Mouse (Mus musculus) 3T3-L1 (cell line): ENCODE results near the gene Hdac11.
A peak's percentile ranks its signal among the peaks of the same experiment; 100 is the strongest.

Experiments used
- DNase-seq: peaks from one replicate; pipeline ENCODE4 v3.0.0-alpha.2; 2015; ENCODE audit warnings: low read depth, low spot score

Gene Hdac11

GRCm38 (mm10) chr6:91169129-91169528 lies 12.7 kb downstream of the Hdac11 start:
- DNase-seq: no peak

- DNase-seq: no peak
These were observed 15.0 kb downstream of the Hdac11 start for GRCm38 (mm10) chr6:91171396-91171895.

GRCm38 (mm10) chr6:91172381-91172780 lies 15.9 kb downstream of the Hdac11 start:
- DNase-seq: no peak

GRCm38 (mm10) chr6:91173221-91173880 lies 16.9 kb downstream of the Hdac11 start:
- DNase-seq: peak; percentile 94

GRCm38 (mm10) chr6:91174211-91174610 lies 17.7 kb downstream of the Hdac11 start:
- peak; percentile 78 for DNase-seq

GRCm38 (mm10) chr6:91180767-91181171 lies 24.3 kb downstream of the Hdac11 start:
- peak; percentile 57 for DNase-seq

- DNase-seq: peak; percentile 31
These were observed 24.9 kb downstream of the Hdac11 start for GRCm38 (mm10) chr6:91181320-91181719.

- no peak for DNase-seq
These were observed 25.6 kb downstream of the Hdac11 start for GRCm38 (mm10) chr6:91182075-91182490.

- no peak for DNase-seq
These were observed 26.6 kb downstream of the Hdac11 start for GRCm38 (mm10) chr6:91183041-91183440.

GRCm38 (mm10) chr6:91183980-91184379 lies 27.5 kb downstream of the Hdac11 start:
- no peak for DNase-seq

GRCm38 (mm10) chr6:91184776-91185175 lies 28.3 kb downstream of the Hdac11 start:
- DNase-seq: no peak

- DNase-seq: no peak
These were observed 29.0 kb downstream of the Hdac11 start for GRCm38 (mm10) chr6:91185502-91185901.

GRCm38 (mm10) chr6:91186161-91186931 lies 29.9 kb downstream of the Hdac11 start:
- DNase-seq: peak; percentile 32

- DNase-seq: peak; percentile 55
These were observed 30.5 kb downstream of the Hdac11 start for GRCm38 (mm10) chr6:91186934-91187333.

- DNase-seq: no peak
These were observed 31.4 kb downstream of the Hdac11 start for GRCm38 (mm10) chr6:91187871-91188270.

GRCm38 (mm10) chr6:91189971-91190370 lies 33.5 kb downstream of the Hdac11 start:
- DNase-seq: no peak

- peak; percentile 47 for DNase-seq
These were observed 35.0 kb downstream of the Hdac11 start for GRCm38 (mm10) chr6:91191465-91191864.

GRCm38 (mm10) chr6:91192421-91192820 lies 36.0 kb downstream of the Hdac11 start:
- DNase-seq: peak; percentile 96

- DNase-seq: peak; percentile 98
These were observed 36.5 kb downstream of the Hdac11 start for GRCm38 (mm10) chr6:91192851-91193545.

- DNase-seq: no peak
These were observed 42.0 kb downstream of the Hdac11 start for GRCm38 (mm10) chr6:91198456-91198855.

GRCm38 (mm10) chr6:91200429-91201188 lies 44.1 kb downstream of the Hdac11 start:
- peak; percentile 60 for DNase-seq
